ENCODE assay signal across 11 mouse cellular contexts in genomic region chr9:113981099-113981880, GRCm38 (mm10). TPM values are rescaled to one million over a fixed set of nuclear protein-coding genes. Genes with fewer than 3 reads are reported as not detected.
DNase-seq lines count a peak whose midpoint lies in the region; ATAC-seq and TF ChIP-seq lines count a peak whose summit lies in the region.
"Had no signal": no experiment of that assay in that cellular context is flagged by ENCODE, and none has a peak within 500 bp of the region (broad histone marks: within the 10 kb centered on the region; RNA-seq: fewer than 3 reads in every experiment).

No protein-coding gene starts in this region.

- no peaks in the 10 kb centered on the region for H3K9me3 ChIP-seq in heart, postnatal 0 days (replicated peaks; ENCODE audit: control insufficient read depth, low read length)
- no peaks in the 10 kb centered on the region for H3K9me3 ChIP-seq in neural tube, embryonic 13.5 days
- H3K9me3 ChIP-seq: embryonic facial prominence, embryonic 13.5 days; G1E; stomach, embryonic 15.5 days had no signal

- H3K9ac ChIP-seq in heart, postnatal 0 days (replicated peaks; ENCODE audit: low read depth, low read length), result no peak overlapping the region
- no peak overlapping the region for H3K9ac ChIP-seq in neural tube, embryonic 13.5 days
- H3K9ac ChIP-seq: embryonic facial prominence, embryonic 13.5 days; stomach, embryonic 15.5 days had no signal

- TF ChIP-seq EP300 in heart, postnatal 0 days (IDR thresholded peaks at IDR 0.05; ENCODE audit: low read depth), result no peak

- 0 out of 2 replicates have a peak overlapping the region, but pooled peaks have one; percentile 13 for H3K4me2 ChIP-seq in heart, postnatal 0 days (ENCODE audit: low read depth, low read length)
- H3K4me2 ChIP-seq in neural tube, embryonic 13.5 days, result peak overlapping the region; percentile 18; the same call in 1 of the 2 replicates
- H3K4me2 ChIP-seq: embryonic facial prominence, embryonic 13.5 days; stomach, embryonic 15.5 days had no signal

- peak; percentile 28 for DNase-seq in kidney, adult 18-20 months
- no peak for DNase-seq in kidney, adult 8-10 months
- DNase-seq in cerebellum, adult 8-10 months, result peak; percentile 19
- peak; percentile 58 for DNase-seq in heart, postnatal 0 days (ENCODE audit: low spot score)
- DNase-seq in layer of hippocampus, postnatal 14 days (ENCODE audit: low spot score in 2 of 2), result peak; percentile 60 to 69
- no peak for DNase-seq in urinary bladder, postnatal 14 days (ENCODE audit: low spot score)
- no peak for DNase-seq in adipocyte (ENCODE audit: low spot score)

- H3K27ac ChIP-seq in heart, postnatal 0 days (ENCODE audit: low read depth), result peak overlapping the region; percentile 39; the same call in 1 of the 2 replicates
- H3K27ac ChIP-seq in neural tube, embryonic 13.5 days (replicated peaks), result peak overlapping the region; percentile 65
- H3K27ac ChIP-seq: embryonic facial prominence, embryonic 13.5 days; stomach, embryonic 15.5 days had no signal

- H3K4me3 ChIP-seq in heart, postnatal 0 days (ENCODE audit: low read depth, low read length), result no peak overlapping the region
- no peak overlapping the region for H3K4me3 ChIP-seq in neural tube, embryonic 13.5 days
- H3K4me3 ChIP-seq: embryonic facial prominence, embryonic 13.5 days; stomach, embryonic 15.5 days had no signal

- TF ChIP-seq CTCF in heart, postnatal 0 days (IDR thresholded peaks at IDR 0.05; ENCODE audit: low read depth), result no peak

- H3K27me3 ChIP-seq in heart, postnatal 0 days (ENCODE audit: control insufficient read depth, insufficient read depth, low read length), result no peaks in the 10 kb centered on the region
- no peaks in the 10 kb centered on the region for H3K27me3 ChIP-seq in neural tube, embryonic 13.5 days
- H3K27me3 ChIP-seq: embryonic facial prominence, embryonic 13.5 days; stomach, embryonic 15.5 days had no signal

- peaks cover 9% of the 10 kb centered on the region; the same call in 1 of the 2 replicates for H3K4me1 ChIP-seq in heart, postnatal 0 days (ENCODE audit: control insufficient read depth, insufficient read depth)
- peaks cover 20% of the 10 kb centered on the region for H3K4me1 ChIP-seq in neural tube, embryonic 13.5 days (replicated peaks)
- H3K4me1 ChIP-seq: embryonic facial prominence, embryonic 13.5 days; stomach, embryonic 15.5 days had no signal

- WGBS in heart, postnatal 0 days, result 38% methylated on average over 16 of the region's 16 CpGs
- 44% methylated on average over 16 of the region's 16 CpGs for WGBS in neural tube, embryonic 13.5 days

- peaks cover 29% of the 10 kb centered on the region for H3K36me3 ChIP-seq in heart, postnatal 0 days (replicated peaks; ENCODE audit: control insufficient read depth, insufficient read depth, low read length)
- H3K36me3 ChIP-seq in neural tube, embryonic 13.5 days, result peaks cover 53% of the 10 kb centered on the region

- peak; percentile 80 for ATAC-seq in heart, postnatal 0 days (ENCODE audit: insufficient read depth, low read depth)
- peak; percentile 84 for ATAC-seq in neural tube, embryonic 13.5 days (ENCODE audit: low read depth)

RNA-seq across cellular contexts. Expression of gene Ubp1, which starts 50.6 kb away (rescaled TPM):
- 30.8 and 46.9 TPM in 2 replicates for total RNA-seq in heart, postnatal 0 days (2014; rRNA removed; ENCODE audit: low replicate concordance)
- polyA plus RNA-seq in heart, postnatal 0 days (2015; fragmentation: Nextera tagmentation; extraction: Ambion mirVana), result 10.8 and 11.1 TPM in 2 replicates
- total RNA-seq in layer of hippocampus, postnatal 14 days (2021), result 10 to 100 TPM; 62.2 to 68.7 TPM
- 33.6 and 34.0 TPM in 2 replicates for polyA plus RNA-seq in neural tube, embryonic 13.5 days (2015; fragmentation: Nextera tagmentation; extraction: Ambion mirVana)

Comparison
In these comparisons a context has a peak if more than half of its experiments do, and no peak if none do; other contexts are left out.
1. DNase-seq: peak in kidney, adult 18-20 months (single experiment), cerebellum, adult 8-10 months (single experiment), heart, postnatal 0 days (single experiment) and layer of hippocampus, postnatal 14 days (2 of 2); none in kidney, adult 8-10 months (0 of 2), urinary bladder, postnatal 14 days (single experiment) and adipocyte (single experiment).